Mouse (Mus musculus): ENCODE measurements around the gene Tbce.

DNA sequence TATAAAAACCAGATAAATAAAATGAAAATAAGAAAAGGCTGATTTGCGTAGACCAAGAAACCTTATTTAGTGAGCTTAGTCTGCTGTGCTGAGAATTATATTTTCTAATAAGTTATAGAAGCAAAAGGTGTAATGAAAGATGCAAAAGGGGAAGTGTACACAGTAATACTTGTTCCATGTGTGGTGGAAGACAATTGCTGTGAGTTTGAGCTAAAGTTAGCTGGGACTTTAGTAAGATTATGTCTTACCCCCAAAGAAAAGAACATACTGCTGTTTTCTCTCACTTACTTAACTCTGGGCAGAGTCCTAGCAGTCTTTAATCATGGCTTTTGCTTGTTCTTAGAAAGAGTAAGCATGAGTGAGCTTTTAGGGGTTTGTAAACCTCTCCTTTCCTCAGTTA is 34.9 kb upstream of the Tbce start:
- TF ChIP-seq CTCF (conservative IDR thresholded peaks at IDR 0.05; ENCODE audit: insufficient read depth, insufficient read length, low read depth, low read length) (no peak), POLR2A (IDR thresholded peaks at IDR 0.05; ENCODE audit: low read depth, low read length) (no peak)

Measured in kidney, adult 2 months (tissue).